Mouse (Mus musculus): ENCODE data around the gene Zfp978. TPM values are rescaled to one million over a fixed set of nuclear protein-coding genes. Genes with fewer than 3 reads are reported as not detected.
"Not testable (repeated sequence)": the region's sequence is repeated elsewhere in the genome, so short reads cannot be mapped to it uniquely, and the experiment has no call there.

Zfp978 gene
- 0.31 TPM in 1 of 2 replicates, not detected in the other for polyA plus RNA-seq (2014; fragmentation: Nextera tagmentation; extraction: Ambion mirVana)

DNA sequence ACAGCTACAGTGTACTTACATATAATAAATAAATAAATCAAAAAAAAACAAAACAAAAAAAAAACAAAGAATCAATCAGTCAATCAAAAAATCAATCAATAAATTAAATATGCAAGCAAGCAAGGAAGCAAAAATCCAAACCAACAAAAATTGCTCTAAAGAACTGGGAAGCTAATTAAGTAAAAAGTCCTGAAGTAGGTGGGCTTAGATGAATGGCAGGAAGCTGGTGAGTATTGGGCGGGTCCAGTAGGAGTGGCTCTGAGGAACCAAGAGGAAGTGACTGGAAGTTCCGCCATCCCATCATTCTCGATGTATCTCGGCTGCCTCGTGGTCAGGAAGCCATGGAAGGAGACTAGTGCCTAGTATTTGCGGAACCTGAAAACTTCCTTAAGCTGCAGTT is at the start of gene Zfp978:
Gene Zfp978, plus strand, starts transcription at position 301 of the 400 bp plus-strand sequence.
- not testable (repeated sequence) for H3K9ac ChIP-seq (replicated peaks; ENCODE audit: low read length); H3K4me3 ChIP-seq (ENCODE audit: low read depth, low read length); ATAC-seq (replicated peaks; ENCODE audit: insufficient number of reproducible peaks, low FRiP score, low TSS enrichment, low read depth); H3K27ac ChIP-seq (replicated peaks; ENCODE audit: low read depth, low read length); H3K4me1 ChIP-seq (ENCODE audit: control insufficient read depth, insufficient read depth, low read length); H3K9me3 ChIP-seq (replicated peaks; ENCODE audit: control insufficient read depth, low read length); H3K36me3 ChIP-seq (replicated peaks; ENCODE audit: control insufficient read depth, insufficient read depth, low read depth, low read length); H3K27me3 ChIP-seq (ENCODE audit: control insufficient read depth, insufficient read depth, low read length); DNase-seq (ENCODE audit: low spot score); H3K4me2 ChIP-seq (ENCODE audit: low read depth, low read length)
- no CpG with 5 or more reads among the region's 6 CpGs for WGBS

DNA sequence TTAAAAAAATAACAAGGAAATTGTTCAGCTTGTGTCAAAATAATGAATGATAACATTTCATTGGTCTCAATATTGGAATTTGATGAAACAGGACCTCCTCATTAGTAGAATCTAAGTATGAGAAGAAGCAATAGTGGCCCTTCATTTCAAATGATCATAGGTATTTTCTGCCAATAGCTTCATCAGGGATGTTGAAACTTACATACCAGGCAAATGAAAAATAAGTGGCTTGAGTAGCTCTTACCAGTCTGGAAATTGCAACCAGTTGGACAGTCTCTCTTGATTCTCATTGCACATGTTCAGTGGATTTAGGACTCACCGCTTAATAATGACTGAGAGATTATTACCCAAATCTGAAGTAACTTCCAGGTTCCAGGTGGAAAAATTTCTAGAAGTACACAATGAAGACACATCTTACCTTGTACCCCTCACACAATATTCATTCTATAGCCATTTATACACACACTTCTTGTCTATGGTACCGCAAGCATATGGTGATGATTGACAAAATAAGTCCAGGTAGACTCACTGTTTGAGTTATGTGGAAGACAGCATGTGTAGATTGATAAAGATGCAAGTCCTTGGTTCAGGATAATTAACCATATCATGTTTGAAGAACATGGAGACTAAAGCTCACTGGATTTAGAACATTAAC is 25.9 kb upstream of the Zfp978 start:
- 89% methylated on average over 2 of the region's 2 CpGs for WGBS
- H3K9ac ChIP-seq (replicated peaks; ENCODE audit: low read length); H3K4me2 ChIP-seq (ENCODE audit: low read depth, low read length); H3K36me3 ChIP-seq (replicated peaks; ENCODE audit: control insufficient read depth, insufficient read depth, low read depth, low read length); H3K4me3 ChIP-seq (ENCODE audit: low read depth, low read length); H3K27me3 ChIP-seq (ENCODE audit: control insufficient read depth, insufficient read depth, low read length); H3K4me1 ChIP-seq (ENCODE audit: control insufficient read depth, insufficient read depth, low read length); DNase-seq (ENCODE audit: low spot score); H3K27ac ChIP-seq (replicated peaks; ENCODE audit: low read depth, low read length): not testable (repeated sequence)
- peak; percentile 61; the same call in 1 of the 2 replicates for ATAC-seq (replicated peaks; ENCODE audit: insufficient number of reproducible peaks, low FRiP score, low TSS enrichment, low read depth)
- H3K9me3 ChIP-seq (replicated peaks; ENCODE audit: control insufficient read depth, low read length) = peaks cover 27% of the 10 kb centered on the region

DNA sequence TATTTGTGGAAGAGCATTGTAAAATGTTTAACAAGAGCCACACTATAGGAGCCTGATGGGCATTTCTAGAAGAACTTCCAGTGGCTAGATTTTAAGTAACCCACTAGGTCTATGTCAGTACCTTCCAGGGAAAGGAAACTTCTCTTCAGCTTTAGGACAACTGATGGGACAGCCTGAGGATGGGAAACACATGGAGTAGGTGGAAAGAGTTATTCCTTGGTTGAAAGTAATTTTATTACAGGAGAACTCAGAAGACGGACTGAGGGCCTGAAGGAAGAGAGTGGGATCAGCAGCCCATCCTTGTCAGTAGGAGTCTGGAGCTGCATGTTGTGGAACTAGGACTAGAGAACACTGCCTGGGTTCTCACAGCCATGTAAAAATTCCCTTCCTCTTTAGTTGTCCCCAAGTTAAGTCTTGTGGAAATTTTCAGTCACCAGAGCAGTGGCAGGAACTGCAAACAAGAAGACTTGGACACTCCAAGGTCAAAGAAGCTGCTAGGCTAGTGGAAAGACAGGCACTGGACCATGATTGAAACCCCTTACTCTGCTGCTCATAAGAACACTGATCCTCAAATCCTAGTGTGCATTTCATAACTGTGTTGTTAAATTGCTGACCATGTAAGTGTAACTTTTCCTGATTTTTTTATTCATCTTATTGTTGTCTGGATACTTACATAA is 25.3 kb upstream of the Zfp978 start:
- not testable (repeated sequence) for DNase-seq (ENCODE audit: low spot score); H3K27me3 ChIP-seq (ENCODE audit: control insufficient read depth, insufficient read depth, low read length); H3K9ac ChIP-seq (replicated peaks; ENCODE audit: low read length); H3K4me3 ChIP-seq (ENCODE audit: low read depth, low read length); H3K4me2 ChIP-seq (ENCODE audit: low read depth, low read length); H3K27ac ChIP-seq (replicated peaks; ENCODE audit: low read depth, low read length); H3K4me1 ChIP-seq (ENCODE audit: control insufficient read depth, insufficient read depth, low read length); H3K36me3 ChIP-seq (replicated peaks; ENCODE audit: control insufficient read depth, insufficient read depth, low read depth, low read length)
- H3K9me3 ChIP-seq (replicated peaks; ENCODE audit: control insufficient read depth, low read length) = peaks cover 28% of the 10 kb centered on the region
- WGBS = 50% methylated on average over 1 of the region's 1 CpGs
- ATAC-seq (replicated peaks; ENCODE audit: insufficient number of reproducible peaks, low FRiP score, low TSS enrichment, low read depth) = peak; percentile 57; the same call in 1 of the 2 replicates

DNA sequence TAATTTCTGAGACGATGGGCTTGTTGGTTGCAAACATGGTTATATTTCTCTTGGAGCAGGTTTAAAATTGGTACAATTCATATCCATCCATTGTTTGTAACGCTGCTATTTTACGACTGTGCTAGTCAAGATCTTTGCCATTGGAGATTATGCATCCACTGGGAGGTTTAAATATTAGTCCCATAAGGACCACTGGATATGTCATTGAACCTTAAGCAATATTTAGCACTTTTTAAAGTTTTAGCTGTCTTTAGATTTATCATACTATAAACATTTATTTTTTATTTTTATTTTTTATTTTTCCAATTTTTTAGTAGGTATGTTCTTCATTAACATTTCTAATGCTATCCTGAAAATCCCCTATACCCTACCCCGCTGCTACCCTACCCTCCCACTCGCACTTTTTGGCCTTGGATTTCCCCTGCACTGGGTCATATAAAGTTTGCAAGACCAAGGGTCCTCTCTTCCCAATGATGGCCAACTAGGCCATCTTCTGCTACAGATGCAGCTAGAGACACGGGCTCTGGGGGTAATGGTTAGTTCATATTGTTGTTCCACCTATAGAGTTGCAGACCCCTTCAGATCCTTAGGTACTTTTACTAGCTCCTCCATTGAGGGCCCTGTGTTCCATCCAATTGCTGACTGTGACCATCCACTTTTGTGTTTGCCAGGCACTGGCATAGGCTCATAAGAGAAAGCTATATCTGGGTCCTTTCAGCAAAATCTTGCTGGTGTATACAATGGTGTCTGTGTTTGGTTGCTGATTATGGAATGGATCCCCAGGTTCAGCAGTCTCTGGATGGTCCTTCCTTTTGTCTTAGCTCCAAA is 24.5 kb upstream of the Zfp978 start:
- not testable (repeated sequence) for H3K36me3 ChIP-seq (replicated peaks; ENCODE audit: control insufficient read depth, insufficient read depth, low read depth, low read length); DNase-seq (ENCODE audit: low spot score); H3K4me2 ChIP-seq (ENCODE audit: low read depth, low read length); H3K4me3 ChIP-seq (ENCODE audit: low read depth, low read length); H3K27ac ChIP-seq (replicated peaks; ENCODE audit: low read depth, low read length); H3K4me1 ChIP-seq (ENCODE audit: control insufficient read depth, insufficient read depth, low read length); H3K27me3 ChIP-seq (ENCODE audit: control insufficient read depth, insufficient read depth, low read length); H3K9ac ChIP-seq (replicated peaks; ENCODE audit: low read length)
- 67% methylated on average over 6 of the region's 6 CpGs for WGBS
- ATAC-seq (replicated peaks; ENCODE audit: insufficient number of reproducible peaks, low FRiP score, low TSS enrichment, low read depth) = peak; percentile 77; the same call in 1 of the 2 replicates
- peaks cover 28% of the 10 kb centered on the region for H3K9me3 ChIP-seq (replicated peaks; ENCODE audit: control insufficient read depth, low read length)

DNA sequence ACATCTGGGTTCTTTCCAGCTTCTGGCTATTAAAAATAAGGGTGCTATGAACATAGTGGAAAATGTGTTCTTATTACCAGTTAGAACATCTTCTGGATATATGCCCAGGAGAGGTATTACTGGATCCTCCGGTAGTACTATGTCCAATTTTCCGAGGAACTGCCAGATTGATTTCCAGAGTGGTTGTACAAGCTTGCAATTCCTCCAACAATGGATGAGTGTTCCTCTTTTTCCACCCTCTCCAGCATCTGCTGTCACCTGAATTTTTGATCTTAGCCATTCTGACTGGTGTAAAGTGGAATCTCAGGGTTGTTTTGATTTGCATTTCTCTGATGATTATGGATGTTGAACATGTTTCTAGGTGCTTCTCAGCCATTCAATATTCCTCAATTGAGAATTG is 23.6 kb upstream of the Zfp978 start:
- not testable (repeated sequence) for H3K27me3 ChIP-seq (ENCODE audit: control insufficient read depth, insufficient read depth, low read length); H3K9ac ChIP-seq (replicated peaks; ENCODE audit: low read length); DNase-seq (ENCODE audit: low spot score); H3K4me1 ChIP-seq (ENCODE audit: control insufficient read depth, insufficient read depth, low read length); H3K36me3 ChIP-seq (replicated peaks; ENCODE audit: control insufficient read depth, insufficient read depth, low read depth, low read length); H3K4me2 ChIP-seq (ENCODE audit: low read depth, low read length); H3K4me3 ChIP-seq (ENCODE audit: low read depth, low read length); ATAC-seq (replicated peaks; ENCODE audit: insufficient number of reproducible peaks, low FRiP score, low TSS enrichment, low read depth); H3K27ac ChIP-seq (replicated peaks; ENCODE audit: low read depth, low read length)
- peaks cover 28% of the 10 kb centered on the region for H3K9me3 ChIP-seq (replicated peaks; ENCODE audit: control insufficient read depth, low read length)
- 89% methylated on average over 2 of the region's 2 CpGs for WGBS

DNA sequence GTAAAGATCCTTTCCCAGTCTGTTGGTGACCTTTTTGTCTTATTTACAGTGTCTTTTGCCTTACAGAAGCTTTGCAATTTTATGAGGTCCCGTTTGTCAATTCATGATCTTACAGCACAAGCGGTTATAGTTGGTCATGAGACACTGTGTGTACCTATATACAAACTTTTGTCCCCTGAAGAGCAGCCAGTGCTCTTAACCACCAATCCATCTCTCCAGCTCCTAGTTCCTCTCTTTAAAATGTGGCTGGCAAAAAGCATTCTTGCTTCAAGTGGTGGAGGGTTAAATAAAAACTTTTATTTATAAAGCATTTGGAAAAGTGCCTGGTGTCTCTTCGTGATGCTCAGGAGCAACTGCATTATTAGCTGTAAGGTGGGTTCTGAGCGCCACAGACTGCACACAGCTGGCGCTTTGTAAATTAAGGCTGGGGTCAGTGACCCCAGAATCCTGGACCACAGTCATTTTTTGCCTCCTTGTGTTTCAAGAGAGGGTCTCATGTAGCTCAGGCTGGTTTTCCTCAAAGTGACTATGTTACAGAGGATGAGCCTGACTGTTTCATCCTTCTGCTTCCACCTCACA is 23.0 kb upstream of the Zfp978 start:
- WGBS = 72% methylated on average over 5 of the region's 5 CpGs
- Histone ChIP-seq H3K9ac (replicated peaks; ENCODE audit: low read length) (no peak overlapping the region), H3K4me3 (ENCODE audit: low read depth, low read length) (no peak overlapping the region), H3K36me3 (replicated peaks; ENCODE audit: control insufficient read depth, insufficient read depth, low read depth, low read length) (no peaks in the 10 kb centered on the region), H3K27ac (replicated peaks; ENCODE audit: low read depth, low read length) (no peak overlapping the region), H3K4me2 (ENCODE audit: low read depth, low read length) (no peak overlapping the region), H3K4me1 (ENCODE audit: control insufficient read depth, insufficient read depth, low read length) (no peaks in the 10 kb centered on the region), H3K27me3 (ENCODE audit: control insufficient read depth, insufficient read depth, low read length) (no peaks in the 10 kb centered on the region), H3K9me3 (replicated peaks; ENCODE audit: control insufficient read depth, low read length) (peaks cover 31% of the 10 kb centered on the region)
- DNase-seq (ENCODE audit: low spot score) = no peak
- no peak for ATAC-seq (replicated peaks; ENCODE audit: insufficient number of reproducible peaks, low FRiP score, low TSS enrichment, low read depth)

DNA sequence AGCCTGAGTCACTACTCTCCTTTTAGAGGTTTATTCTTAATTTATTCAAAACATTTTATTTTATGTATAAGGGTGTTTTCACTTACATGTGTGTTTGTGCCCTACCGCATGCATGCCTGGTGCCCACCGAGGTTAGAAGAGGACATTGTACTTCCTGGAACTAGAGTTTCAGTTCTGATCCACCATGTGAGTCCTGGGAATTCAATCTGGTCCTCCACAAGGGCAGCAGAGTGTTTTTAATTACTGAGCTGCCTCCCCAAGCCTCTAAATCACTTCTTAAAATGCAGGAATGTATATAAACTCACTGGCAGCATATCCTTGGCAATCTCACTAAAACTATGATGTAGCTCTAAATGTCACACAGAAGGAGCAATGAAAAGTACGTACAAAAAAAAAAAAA is 22.4 kb upstream of the Zfp978 start:
- not testable (repeated sequence) for DNase-seq (ENCODE audit: low spot score); H3K4me1 ChIP-seq (ENCODE audit: control insufficient read depth, insufficient read depth, low read length); H3K27ac ChIP-seq (replicated peaks; ENCODE audit: low read depth, low read length); H3K9ac ChIP-seq (replicated peaks; ENCODE audit: low read length); H3K36me3 ChIP-seq (replicated peaks; ENCODE audit: control insufficient read depth, insufficient read depth, low read depth, low read length); H3K4me2 ChIP-seq (ENCODE audit: low read depth, low read length); ATAC-seq (replicated peaks; ENCODE audit: insufficient number of reproducible peaks, low FRiP score, low TSS enrichment, low read depth); H3K27me3 ChIP-seq (ENCODE audit: control insufficient read depth, insufficient read depth, low read length); H3K4me3 ChIP-seq (ENCODE audit: low read depth, low read length)
- peaks cover 37% of the 10 kb centered on the region for H3K9me3 ChIP-seq (replicated peaks; ENCODE audit: control insufficient read depth, low read length)
- 85% methylated on average over 3 of the region's 3 CpGs for WGBS

Measured in embryonic facial prominence, embryonic 11.5 days (tissue).